Mouse (Mus musculus) C2C12 (cell line): ENCODE measurements at regions not wholly inside any gene's neighbourhood (a gene's known extent, or its start where the extent isn't known, plus 50 kb on each side); places are given as distances from the start of the nearest gene placed in this dataset.

Experiments
- CTCF ChIP-seq: IDR thresholded peaks from one replicate; pipeline ENCODE4 v1.5.1; 2011; ENCODE audit not compliant: control insufficient read depth, insufficient read depth, insufficient read length
- FOSL1 ChIP-seq: IDR thresholded peaks from one replicate; pipeline ENCODE4 v1.8.0; 2011; ENCODE audit warnings: mild to moderate bottlenecking, low read length; ENCODE audit not compliant: poor library complexity, insufficient read depth, severe bottlenecking
- MAX ChIP-seq: IDR thresholded peaks from one replicate; pipeline ENCODE4 v1.6.1; 2011; ENCODE audit warnings: mild to moderate bottlenecking, control low read depth
- MYOD1 ChIP-seq: IDR thresholded peaks from one replicate; pipeline ENCODE4 v1.6.1; 2011; ENCODE audit warnings: low read depth; ENCODE audit not compliant: control insufficient read depth, insufficient read length

DNA sequence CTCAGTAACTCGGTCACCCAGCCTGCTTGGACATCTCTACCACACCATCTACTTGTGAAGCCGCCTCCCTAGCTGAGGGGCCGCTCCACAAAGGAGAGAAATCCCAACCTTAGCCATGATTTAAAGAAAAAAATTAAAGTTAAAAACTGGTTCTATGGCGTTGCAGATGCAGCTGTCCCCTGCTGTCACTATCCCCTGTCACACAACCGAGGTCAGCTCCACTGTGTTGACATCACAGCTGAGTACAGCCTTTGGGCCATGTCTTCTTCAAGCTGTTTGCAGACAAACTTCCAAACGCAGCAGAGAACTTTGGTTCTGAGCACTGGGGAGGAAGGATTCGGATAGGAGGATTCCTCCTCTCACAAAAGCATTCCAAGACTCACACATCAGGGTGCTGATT is 278.1 kb upstream of the Pabpc6 start:
- TF ChIP-seq MAX = no peak
- no peak for TF ChIP-seq CTCF
- no peak for TF ChIP-seq FOSL1
- no peak for TF ChIP-seq MYOD1
